Mouse (Mus musculus) cerebellum, adult 2 months (tissue): Measurements from ENCODE around the gene Pbld1.

ENCODE experiments used
- CTCF ChIP-seq: fragments of 200-500 bp; IDR thresholded peaks from 2 replicates; pipeline ENCODE4 v1.5.1; 2011; ENCODE audit warnings: low read depth, mild to moderate bottlenecking, control low read depth, low read length, moderate library complexity, borderline replicate concordance; ENCODE audit not compliant: insufficient read depth
- POLR2A ChIP-seq: fragments of 200-500 bp; IDR thresholded peaks from 2 replicates; pipeline ENCODE4 v1.6.1; 2011; ENCODE audit warnings: low read length, control low read depth, borderline replicate concordance; ENCODE audit not compliant: insufficient read depth

- no peak for TF ChIP-seq POLR2A
- TF ChIP-seq CTCF: no peak
These were observed 33.7 kb upstream of the Pbld1 start for GRCm38 (mm10) chr10:63026156-63026794.
